Comparison of ENCODE assay signal across 11 mouse cellular contexts in the genomic region with DNA sequence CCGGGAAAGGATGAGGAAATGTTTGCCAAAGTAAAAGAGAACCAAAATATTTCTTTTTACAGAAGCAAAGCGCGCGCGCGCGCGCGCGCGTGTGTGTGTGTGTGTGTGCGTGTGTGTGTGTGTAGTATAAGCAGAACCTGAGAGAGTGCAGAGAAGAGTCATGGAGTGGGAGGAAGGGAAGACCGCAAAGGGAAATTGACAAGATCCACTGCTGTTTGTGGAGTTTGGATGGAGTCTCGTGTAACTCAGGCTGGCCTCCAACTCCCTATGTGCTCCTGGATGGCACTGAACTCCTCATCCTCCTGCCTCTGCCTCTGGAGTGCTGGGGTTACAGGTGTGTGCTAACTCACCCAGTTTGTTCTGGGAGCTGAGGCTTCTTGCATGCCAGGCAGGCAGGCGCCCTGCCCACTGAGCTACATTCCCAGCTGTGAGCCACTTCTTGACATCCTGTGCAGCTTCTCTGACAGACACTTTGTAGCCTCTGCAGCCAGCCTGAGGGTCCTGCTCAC.
A peak's percentile ranks its signal among the peaks of the same experiment; 100 is the strongest.
DNase-seq lines count a peak whose midpoint lies in the region; ATAC-seq lines count a peak whose summit lies in the region.
"Had no signal": no experiment of that assay in that cellular context is flagged by ENCODE, and none has a peak within 500 bp of the region (broad histone marks: within the 10 kb centered on the region; RNA-seq: fewer than 3 reads in every experiment).

No protein-coding gene starts in this region.

- WGBS in heart, embryonic 10.5 days = 83% methylated on average over 15 of the region's 15 CpGs
- 68% methylated on average over 15 of the region's 15 CpGs for WGBS in lung, embryonic 15.5 days
- WGBS in intestine, embryonic 14.5 days = 60% methylated on average over 15 of the region's 15 CpGs
- WGBS in stomach, embryonic 15.5 days = 71% methylated on average over 15 of the region's 15 CpGs

- DNase-seq in heart, embryonic 10.5 days (ENCODE audit: low spot score) = no peak
- no peak for DNase-seq in heart, postnatal 10 days
- DNase-seq in lung, postnatal 10 days = no peak
- peak; percentile 64 for DNase-seq in intestine, embryonic 14.5 days (ENCODE audit: low spot score)
- no peak for DNase-seq in layer of hippocampus, adult 9-10 months (ENCODE audit: low spot score)
- no peak for DNase-seq in cerebellum, adult 11 months
- DNase-seq: right cerebral cortex, postnatal 4 days had no signal

- no peak overlapping the region for H3K9ac ChIP-seq in lung, embryonic 15.5 days
- H3K9ac ChIP-seq in intestine, embryonic 14.5 days (ENCODE audit: low read length) = no peak overlapping the region
- no peak overlapping the region for H3K9ac ChIP-seq in stomach, embryonic 15.5 days
- H3K9ac ChIP-seq: liver, embryonic 14.5 days; midbrain, embryonic 12.5 days had no signal

- intact Hi-C loops in heart, postnatal 10 days (cut with DNase I) = loop anchor here (5.0 kb wide), 1 partner anchor 95 kb away; no protein-coding TSS in a partner anchor

- H3K27me3 ChIP-seq in heart, embryonic 10.5 days (ENCODE audit: insufficient read depth, poor library complexity, severe bottlenecking) = 0 out of 2 replicates have a peak, but pooled peaks cover 10% of the 10 kb centered on the region
- H3K27me3 ChIP-seq in lung, embryonic 15.5 days = peaks cover 6% of the 10 kb centered on the region; the same call in 1 of the 2 replicates
- H3K27me3 ChIP-seq in intestine, embryonic 14.5 days (replicated peaks; ENCODE audit: control insufficient read depth, insufficient read depth, low read length) = no peaks in the 10 kb centered on the region
- H3K27me3 ChIP-seq in stomach, embryonic 15.5 days (replicated peaks) = no peaks in the 10 kb centered on the region

- peaks cover 50% of the 10 kb centered on the region for H3K4me1 ChIP-seq in heart, embryonic 10.5 days
- peaks cover 21% of the 10 kb centered on the region for H3K4me1 ChIP-seq in lung, embryonic 15.5 days
- peaks cover 24% of the 10 kb centered on the region for H3K4me1 ChIP-seq in intestine, embryonic 14.5 days (replicated peaks; ENCODE audit: control insufficient read depth, insufficient read depth, low read length)
- peaks cover 19% of the 10 kb centered on the region for H3K4me1 ChIP-seq in stomach, embryonic 15.5 days

- H3K9me3 ChIP-seq in heart, embryonic 10.5 days = no peaks in the 10 kb centered on the region
- H3K9me3 ChIP-seq in lung, embryonic 15.5 days = no peaks in the 10 kb centered on the region
- H3K9me3 ChIP-seq in intestine, embryonic 14.5 days (ENCODE audit: control insufficient read depth, low read length) = no peaks in the 10 kb centered on the region
- H3K9me3 ChIP-seq in stomach, embryonic 15.5 days = no peaks in the 10 kb centered on the region
- H3K9me3 ChIP-seq: midbrain, embryonic 12.5 days had no signal

- H3K27ac ChIP-seq in heart, embryonic 10.5 days = peak overlapping the region; percentile 87
- H3K27ac ChIP-seq in lung, embryonic 15.5 days = peak overlapping the region; percentile 68; the same call in 1 of the 2 replicates
- H3K27ac ChIP-seq in intestine, embryonic 14.5 days (ENCODE audit: low read depth) = peak overlapping the region; percentile 7; the same call in 1 of the 2 replicates
- H3K27ac ChIP-seq in stomach, embryonic 15.5 days = peak overlapping the region; percentile 72
- H3K27ac ChIP-seq: liver, embryonic 14.5 days had no signal

- H3K36me3 ChIP-seq in heart, embryonic 10.5 days = no peaks in the 10 kb centered on the region
- no peaks in the 10 kb centered on the region for H3K36me3 ChIP-seq in lung, embryonic 15.5 days
- no peaks in the 10 kb centered on the region for H3K36me3 ChIP-seq in intestine, embryonic 14.5 days (ENCODE audit: control insufficient read depth, insufficient read depth, low read length)
- H3K36me3 ChIP-seq in stomach, embryonic 15.5 days = no peaks in the 10 kb centered on the region
- H3K36me3 ChIP-seq: midbrain, embryonic 12.5 days had no signal

- H3K4me2 ChIP-seq in lung, embryonic 15.5 days = peak overlapping the region; percentile 40
- peak overlapping the region; percentile 28 for H3K4me2 ChIP-seq in intestine, embryonic 14.5 days (ENCODE audit: low read length)
- no peak overlapping the region for H3K4me2 ChIP-seq in stomach, embryonic 15.5 days
- H3K4me2 ChIP-seq: midbrain, embryonic 12.5 days had no signal

- ATAC-seq in lung, embryonic 15.5 days (ENCODE audit: borderline replicate concordance, extremely low read depth, low FRiP score, low TSS enrichment) = peak; percentile 40; the same call in 1 of the 2 replicates
- no peak for ATAC-seq in intestine, embryonic 14.5 days (replicated peaks; ENCODE audit: low FRiP score, low TSS enrichment, low read depth)
- no peak for ATAC-seq in stomach, embryonic 15.5 days (ENCODE audit: insufficient read depth, low FRiP score, low read depth)

- no peak overlapping the region for H3K4me3 ChIP-seq in heart, embryonic 10.5 days
- H3K4me3 ChIP-seq in lung, embryonic 15.5 days = 0 out of 2 replicates have a peak overlapping the region, but pooled peaks have one; percentile 4
- H3K4me3 ChIP-seq in intestine, embryonic 14.5 days (ENCODE audit: low read depth, low read length) = no peak overlapping the region
- no peak overlapping the region for H3K4me3 ChIP-seq in stomach, embryonic 15.5 days (replicated peaks)
- H3K4me3 ChIP-seq: midbrain, embryonic 12.5 days had no signal

Comparison
In these comparisons a context has a peak if more than half of its experiments do, and no peak if none do; other contexts are left out.
1. H3K27ac ChIP-seq: peak in every context shown above with its lines; median percentile 87 in heart, embryonic 10.5 days; 72 in stomach, embryonic 15.5 days; 68 in lung, embryonic 15.5 days; 7 in intestine, embryonic 14.5 days.